Mouse (Mus musculus): ENCODE results near the gene Cd2bp2. TPM values are rescaled to one million over a fixed set of nuclear protein-coding genes. Genes with fewer than 3 reads are reported as not detected.

Gene Cd2bp2
- polyA plus RNA-seq, 1 experiment from 2014 or later = 114 TPM

DNA sequence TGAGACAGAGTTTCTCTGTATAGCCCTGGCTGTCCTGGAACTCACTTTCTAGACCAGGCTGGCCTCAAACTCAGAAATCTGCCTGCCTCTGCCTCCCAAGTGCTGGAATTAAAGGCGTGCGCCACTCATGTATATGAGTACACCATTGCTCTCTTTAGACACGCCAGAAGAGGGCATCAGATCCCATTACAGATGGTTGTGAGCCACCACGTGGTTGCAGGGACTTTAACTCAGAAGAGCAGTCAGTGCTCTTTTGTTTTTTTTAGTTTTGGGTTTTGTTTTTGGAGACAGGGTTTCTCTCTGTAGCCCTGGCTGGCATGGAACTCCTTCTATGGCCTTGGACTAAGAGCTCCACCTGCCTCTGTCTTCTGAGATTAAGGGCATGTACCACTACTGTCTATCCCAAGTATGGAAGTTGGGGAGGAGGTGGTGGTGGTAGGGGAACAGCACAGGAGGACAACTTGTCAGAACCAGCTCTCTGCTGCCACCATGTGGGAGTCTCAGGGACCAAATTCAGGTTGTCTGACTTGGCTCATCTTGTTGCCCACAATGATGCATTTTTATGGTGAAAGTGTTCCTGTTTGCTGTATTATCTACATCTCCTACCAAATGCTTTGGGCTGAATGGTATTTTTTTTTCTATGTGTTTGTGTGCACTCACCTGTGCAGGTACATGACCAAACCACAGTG, 32.9 kb upstream of the Cd2bp2 start:
- H3K4me1 ChIP-seq = peaks cover 30% of the 10 kb centered on the region
- WGBS = 69% methylated on average over 4 of the region's 4 CpGs
- H3K36me3 ChIP-seq (replicated peaks) = peaks cover 69% of the 10 kb centered on the region
- no peaks in the 10 kb centered on the region for H3K9me3 ChIP-seq
- H3K27me3 ChIP-seq (ENCODE audit: poor library complexity, severe bottlenecking) = no peaks in the 10 kb centered on the region
- H3K4me3 ChIP-seq = no peak overlapping the region
- peak; percentile 62 for DNase-seq (ENCODE audit: extremely low spot score, low spot score)
- H3K27ac ChIP-seq = no peak overlapping the region

DNA sequence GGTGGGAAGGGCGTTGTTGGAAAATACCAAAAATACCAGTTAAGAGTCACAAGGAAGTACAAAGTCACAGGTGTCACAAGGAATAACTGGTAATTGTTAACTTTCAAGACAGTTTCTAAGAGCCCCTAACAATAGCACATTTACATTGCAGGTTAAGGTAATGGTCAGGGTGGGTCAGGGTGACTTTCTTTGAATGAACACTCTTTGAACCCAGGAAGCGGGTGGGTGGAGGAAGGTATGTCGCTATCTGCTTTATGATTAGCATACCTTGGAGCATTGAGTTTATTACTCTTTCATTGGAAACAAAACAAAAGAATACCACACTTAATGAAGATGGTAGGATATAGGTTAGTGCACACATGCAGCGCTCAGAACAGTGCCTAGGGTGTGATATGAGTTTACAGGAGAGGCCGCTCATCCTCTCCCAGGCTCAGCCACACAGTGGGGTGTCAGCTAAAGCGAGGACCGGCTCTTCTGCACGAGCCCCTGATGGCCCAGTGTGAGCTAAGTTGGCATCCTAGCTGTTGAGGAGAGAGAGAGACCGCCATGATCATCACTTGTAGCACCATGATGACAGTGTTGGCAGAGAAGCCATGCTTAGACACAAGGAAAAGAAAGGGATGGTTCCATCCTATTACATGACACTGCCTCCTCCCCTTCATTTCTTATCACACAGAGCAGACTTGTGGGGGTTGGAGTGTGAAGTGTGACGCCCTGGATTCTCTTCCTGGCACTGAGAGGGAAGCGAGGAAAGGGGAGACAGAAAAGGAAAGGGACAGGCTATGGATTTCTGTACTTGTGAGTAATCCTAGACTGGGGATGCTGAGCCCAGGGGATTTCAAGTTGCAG, 29.5 kb upstream of the Cd2bp2 start:
- Histone ChIP-seq H3K9me3 (no peaks in the 10 kb centered on the region), H3K4me1 (peaks cover 7% of the 10 kb centered on the region), H3K27me3 (ENCODE audit: poor library complexity, severe bottlenecking) (no peaks in the 10 kb centered on the region), H3K27ac (peak overlapping the region; percentile 51; the same call in 1 of the 2 replicates), H3K36me3 (replicated peaks) (peaks cover 77% of the 10 kb centered on the region), H3K4me3 (no peak overlapping the region)
- WGBS = 91% methylated on average over 11 of the region's 11 CpGs
- no peak for DNase-seq (ENCODE audit: extremely low spot score, low spot score)

DNA sequence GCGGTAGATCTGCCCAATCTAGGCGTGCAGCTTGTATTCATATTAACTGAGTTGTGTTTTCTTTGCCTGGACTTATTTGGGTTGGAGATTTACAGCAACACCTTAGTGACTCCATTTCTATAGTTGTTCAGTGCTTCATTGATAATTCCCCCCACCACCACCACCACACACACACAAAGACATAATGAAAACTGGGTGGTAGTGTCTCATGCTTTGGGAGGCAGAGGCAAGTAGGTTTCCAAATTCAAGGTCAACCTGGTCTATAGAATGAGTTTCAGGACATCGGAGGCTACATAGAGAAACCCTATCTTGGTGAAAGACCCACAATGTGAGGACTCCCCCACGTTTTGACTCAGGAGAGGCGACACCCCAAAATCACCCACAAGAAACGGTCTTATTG, 28.8 kb upstream of the Cd2bp2 start:
- Histone ChIP-seq H3K9me3 (no peaks in the 10 kb centered on the region), H3K4me3 (no peak overlapping the region), H3K27ac (no peak overlapping the region), H3K4me1 (no peaks in the 10 kb centered on the region), H3K27me3 (ENCODE audit: poor library complexity, severe bottlenecking) (no peaks in the 10 kb centered on the region), H3K36me3 (replicated peaks) (peaks cover 70% of the 10 kb centered on the region)
- no peak for DNase-seq (ENCODE audit: extremely low spot score, low spot score)
- WGBS = 91% methylated on average over 6 of the region's 6 CpGs

DNA sequence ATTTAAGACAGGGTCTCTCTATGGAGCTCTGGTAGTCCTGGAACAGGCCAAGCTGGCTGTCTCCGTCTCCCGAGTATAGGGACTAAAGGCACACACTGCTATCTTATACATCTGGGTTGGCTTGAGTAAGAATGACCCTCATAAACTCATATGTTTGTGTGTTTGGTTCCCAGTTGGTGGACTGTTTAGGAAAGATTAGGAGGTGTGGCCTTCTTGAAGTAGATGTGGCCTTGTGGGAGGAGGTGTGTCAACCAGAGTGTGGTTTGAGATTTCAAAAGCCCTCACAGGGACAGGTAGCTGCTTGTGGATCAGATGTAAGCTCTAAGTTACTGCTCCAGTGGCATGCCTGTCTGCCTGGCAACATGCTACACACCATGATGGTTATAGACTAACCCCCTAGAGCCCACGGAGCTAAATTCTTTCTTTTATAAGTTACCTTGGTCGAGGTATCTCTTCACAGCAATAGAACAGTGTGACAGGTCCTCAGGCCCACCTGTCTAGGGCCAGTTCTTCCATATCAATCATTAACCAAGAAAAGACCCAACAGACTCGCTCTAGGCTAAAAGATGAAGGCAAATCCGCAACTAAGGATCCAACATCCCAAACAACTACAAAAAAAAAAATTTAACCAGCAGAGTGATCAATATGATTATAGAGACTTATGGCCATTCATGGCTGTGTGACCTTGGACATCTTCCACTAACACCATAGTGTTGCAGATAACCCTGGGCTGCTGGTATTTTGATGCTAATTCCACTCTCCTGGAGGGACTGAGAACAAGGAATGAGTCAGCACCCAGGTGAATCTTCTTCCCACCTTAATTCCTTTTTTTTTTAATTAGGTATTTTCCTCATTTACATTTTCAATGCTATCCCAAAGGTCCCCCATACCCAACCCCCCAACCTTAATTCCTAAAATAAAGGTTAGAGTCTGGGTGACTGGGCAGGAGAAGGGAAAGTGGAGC, 27.9 kb upstream of the Cd2bp2 start:
- Histone ChIP-seq H3K27me3 (ENCODE audit: poor library complexity, severe bottlenecking) (no peaks in the 10 kb centered on the region), H3K36me3 (replicated peaks) (peaks cover 62% of the 10 kb centered on the region), H3K4me1 (no peaks in the 10 kb centered on the region), H3K9me3 (no peaks in the 10 kb centered on the region), H3K4me3 (no peak overlapping the region), H3K27ac (no peak overlapping the region)
- DNase-seq (ENCODE audit: extremely low spot score, low spot score) = no peak
- WGBS = 91% methylated on average over 6 of the region's 6 CpGs

DNA sequence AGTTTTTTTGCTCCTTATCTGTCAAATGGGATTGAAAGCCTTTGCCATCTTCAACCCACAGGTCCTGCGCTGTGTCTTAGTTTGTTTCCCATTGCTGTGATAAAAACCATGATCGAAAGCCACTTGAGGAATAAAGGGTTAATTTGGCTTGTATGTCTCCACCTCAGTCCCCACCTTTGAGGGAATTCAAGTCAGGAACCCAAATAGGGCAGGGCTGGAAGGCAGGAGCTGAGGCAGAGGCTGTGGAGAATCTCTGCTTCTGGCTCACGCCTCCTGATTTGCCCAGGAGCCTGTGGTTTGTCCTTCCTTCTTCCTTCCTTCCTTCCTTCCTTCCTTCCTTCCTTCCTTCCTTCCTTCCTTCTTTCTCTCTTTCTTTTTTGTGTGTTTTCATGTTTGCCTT, 27.3 kb upstream of the Cd2bp2 start:
- Histone ChIP-seq H3K9me3 (no peaks in the 10 kb centered on the region), H3K27ac (no peak overlapping the region), H3K36me3 (replicated peaks) (peaks cover 57% of the 10 kb centered on the region), H3K4me3 (no peak overlapping the region), H3K4me1 (no peaks in the 10 kb centered on the region), H3K27me3 (ENCODE audit: poor library complexity, severe bottlenecking) (no peaks in the 10 kb centered on the region)
- DNase-seq (ENCODE audit: extremely low spot score, low spot score) = no peak
- 96% methylated on average over 3 of the region's 3 CpGs for WGBS

DNA sequence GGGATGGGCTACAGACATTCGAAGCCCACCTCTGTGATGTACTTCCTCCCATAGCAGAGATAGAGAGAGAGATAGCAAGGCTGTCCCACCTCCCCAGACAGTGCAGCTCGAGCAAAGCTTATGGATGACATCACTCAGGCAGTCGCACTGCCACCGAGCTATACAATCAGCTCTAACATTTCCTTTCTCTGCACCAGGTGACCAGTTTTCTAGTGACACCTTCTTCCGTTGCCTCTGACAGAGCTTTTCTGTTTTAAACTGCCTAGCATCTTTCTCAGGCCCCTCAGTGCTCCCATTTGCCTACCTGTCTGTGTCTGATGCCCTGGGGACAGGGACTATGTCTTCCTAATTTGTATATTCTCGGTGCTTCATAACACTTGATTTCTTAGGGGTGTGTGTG, 24.6 kb upstream of the Cd2bp2 start:
- no peaks in the 10 kb centered on the region for H3K9me3 ChIP-seq
- 84% methylated on average over 6 of the region's 6 CpGs for WGBS
- H3K36me3 ChIP-seq (replicated peaks) = peaks cover 33% of the 10 kb centered on the region
- H3K4me1 ChIP-seq = peaks cover 1% of the 10 kb centered on the region
- H3K4me3 ChIP-seq = no peak overlapping the region
- no peak for DNase-seq (ENCODE audit: extremely low spot score, low spot score)
- no peaks in the 10 kb centered on the region for H3K27me3 ChIP-seq (ENCODE audit: poor library complexity, severe bottlenecking)
- H3K27ac ChIP-seq = no peak overlapping the region

DNA sequence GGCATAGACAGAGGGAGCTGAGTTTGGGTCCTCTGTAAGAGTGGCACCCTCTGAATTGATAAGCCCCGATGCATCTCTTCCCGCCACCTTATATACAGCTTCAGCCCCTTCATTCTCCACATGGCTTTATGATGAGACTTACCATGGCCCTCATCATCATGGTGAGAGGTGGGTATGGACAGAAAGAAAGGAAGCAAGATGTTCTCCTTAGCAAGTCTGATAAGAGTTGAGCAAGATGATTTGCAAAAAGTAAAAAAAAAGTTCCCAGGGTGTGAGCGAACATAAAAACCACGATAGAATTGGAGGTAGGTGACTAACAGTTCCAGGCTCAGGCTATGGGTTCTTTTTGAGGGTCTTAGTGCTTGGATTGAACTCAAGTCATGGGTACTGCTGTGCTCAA, 22.8 kb upstream of the Cd2bp2 start:
- Histone ChIP-seq H3K27ac (no peak overlapping the region), H3K4me3 (no peak overlapping the region), H3K36me3 (replicated peaks) (peaks cover 22% of the 10 kb centered on the region), H3K27me3 (ENCODE audit: poor library complexity, severe bottlenecking) (peaks cover 17% of the 10 kb centered on the region), H3K9me3 (no peaks in the 10 kb centered on the region), H3K4me1 (peaks cover 18% of the 10 kb centered on the region)
- DNase-seq (ENCODE audit: extremely low spot score, low spot score) = no peak
- whole genome bisulfite sequencing = 91% methylated on average over 4 of the region's 4 CpGs

DNA sequence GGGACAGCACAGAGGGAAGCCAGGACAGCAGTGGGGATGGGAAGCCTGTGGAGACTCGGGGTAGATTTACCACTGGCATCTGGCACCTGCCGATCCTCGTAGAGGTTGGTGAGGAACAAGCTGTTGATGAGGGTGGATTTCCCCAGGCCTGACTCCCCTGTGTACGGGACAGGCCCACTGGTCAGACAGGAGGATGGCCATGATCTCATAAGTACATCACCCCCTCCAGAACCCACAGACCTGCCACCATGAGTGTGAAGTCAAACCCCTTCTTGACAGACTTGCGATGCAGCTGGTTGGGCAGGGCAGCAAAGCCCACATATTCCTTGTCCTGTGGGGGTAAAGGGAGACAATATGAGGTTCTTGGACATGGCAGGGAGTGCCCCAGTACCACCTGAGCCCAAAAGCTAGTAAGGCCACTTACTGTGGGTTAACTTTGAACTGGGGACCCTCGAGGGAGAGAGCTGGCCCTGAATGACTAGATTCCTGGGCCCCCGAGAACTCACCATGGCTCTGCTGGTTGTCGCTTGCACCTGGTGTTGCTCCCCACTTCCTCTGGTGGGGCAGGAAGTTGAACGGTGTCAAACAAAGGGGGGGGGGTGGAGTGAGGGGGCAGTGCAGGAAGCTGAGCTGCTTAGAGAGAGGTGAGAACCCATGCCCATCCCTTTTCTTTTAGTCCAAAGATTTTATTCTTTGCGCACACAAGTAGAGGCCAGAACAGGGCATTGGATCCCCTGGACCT, 22.2 kb upstream of the Cd2bp2 start:
- Histone ChIP-seq H3K36me3 (replicated peaks) (peaks cover 16% of the 10 kb centered on the region), H3K27me3 (ENCODE audit: poor library complexity, severe bottlenecking) (peaks cover 23% of the 10 kb centered on the region), H3K4me3 (no peak overlapping the region), H3K9me3 (no peaks in the 10 kb centered on the region), H3K4me1 (peaks cover 18% of the 10 kb centered on the region), H3K27ac (no peak overlapping the region)
- no peak for DNase-seq (ENCODE audit: extremely low spot score, low spot score)
- WGBS = 83% methylated on average over 10 of the region's 10 CpGs

DNA sequence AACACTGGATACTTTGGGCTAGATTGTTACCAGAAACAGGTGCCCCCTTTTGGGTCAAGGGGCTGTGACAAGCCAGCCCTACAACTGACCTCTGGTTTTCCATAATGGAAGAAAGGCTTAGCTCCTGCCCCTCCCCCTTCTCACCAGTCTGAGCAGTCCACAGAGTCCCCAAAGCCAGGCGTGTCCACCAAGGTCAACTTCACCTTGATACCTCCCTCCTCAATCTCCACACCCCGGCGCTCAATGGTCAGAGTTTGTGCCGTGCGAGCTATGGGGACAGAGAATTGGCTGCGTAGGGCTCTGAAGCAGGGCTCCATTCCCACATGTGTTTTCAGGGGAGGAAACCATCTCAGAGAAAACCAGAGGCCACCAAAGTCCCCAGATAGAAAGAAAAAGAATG, 21.6 kb upstream of the Cd2bp2 start:
- DNase-seq (ENCODE audit: extremely low spot score, low spot score) = no peak
- H3K4me1 ChIP-seq = peaks cover 18% of the 10 kb centered on the region
- peaks cover 29% of the 10 kb centered on the region for H3K27me3 ChIP-seq (ENCODE audit: poor library complexity, severe bottlenecking)
- H3K27ac ChIP-seq = no peak overlapping the region
- no peaks in the 10 kb centered on the region for H3K9me3 ChIP-seq
- H3K36me3 ChIP-seq (replicated peaks) = peaks cover 10% of the 10 kb centered on the region
- no peak overlapping the region for H3K4me3 ChIP-seq
- WGBS = 89% methylated on average over 6 of the region's 6 CpGs

DNA sequence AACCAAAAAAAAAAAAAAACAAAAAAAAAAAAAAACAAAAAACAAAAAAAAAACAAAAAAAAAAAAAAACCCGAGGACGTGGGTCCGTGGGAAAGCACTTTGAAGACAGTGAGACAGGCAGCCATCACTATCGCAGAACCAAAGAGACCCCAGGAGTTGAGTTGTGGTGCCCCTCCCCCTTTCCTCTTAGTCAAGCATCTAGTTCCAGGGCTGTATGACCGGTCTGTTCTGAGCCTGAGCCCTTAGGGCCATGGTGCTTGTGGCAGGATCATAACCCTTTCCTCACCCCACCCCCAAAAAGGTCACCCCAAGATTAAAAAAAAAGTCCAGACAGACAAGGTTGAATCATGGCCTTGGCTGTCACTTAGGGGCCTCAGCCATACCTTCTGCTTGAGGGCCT, 20.5 kb upstream of the Cd2bp2 start:
- Histone ChIP-seq H3K36me3 (replicated peaks) (0 out of 2 replicates have a peak, but pooled peaks cover 3% of the 10 kb centered on the region), H3K4me1 (peaks cover 18% of the 10 kb centered on the region), H3K4me3 (no peak overlapping the region), H3K27me3 (ENCODE audit: poor library complexity, severe bottlenecking) (peaks cover 31% of the 10 kb centered on the region), H3K9me3 (no peaks in the 10 kb centered on the region), H3K27ac (no peak overlapping the region)
- DNase-seq (ENCODE audit: extremely low spot score, low spot score) = no peak
- 83% methylated on average over 5 of the region's 5 CpGs for WGBS

DNA sequence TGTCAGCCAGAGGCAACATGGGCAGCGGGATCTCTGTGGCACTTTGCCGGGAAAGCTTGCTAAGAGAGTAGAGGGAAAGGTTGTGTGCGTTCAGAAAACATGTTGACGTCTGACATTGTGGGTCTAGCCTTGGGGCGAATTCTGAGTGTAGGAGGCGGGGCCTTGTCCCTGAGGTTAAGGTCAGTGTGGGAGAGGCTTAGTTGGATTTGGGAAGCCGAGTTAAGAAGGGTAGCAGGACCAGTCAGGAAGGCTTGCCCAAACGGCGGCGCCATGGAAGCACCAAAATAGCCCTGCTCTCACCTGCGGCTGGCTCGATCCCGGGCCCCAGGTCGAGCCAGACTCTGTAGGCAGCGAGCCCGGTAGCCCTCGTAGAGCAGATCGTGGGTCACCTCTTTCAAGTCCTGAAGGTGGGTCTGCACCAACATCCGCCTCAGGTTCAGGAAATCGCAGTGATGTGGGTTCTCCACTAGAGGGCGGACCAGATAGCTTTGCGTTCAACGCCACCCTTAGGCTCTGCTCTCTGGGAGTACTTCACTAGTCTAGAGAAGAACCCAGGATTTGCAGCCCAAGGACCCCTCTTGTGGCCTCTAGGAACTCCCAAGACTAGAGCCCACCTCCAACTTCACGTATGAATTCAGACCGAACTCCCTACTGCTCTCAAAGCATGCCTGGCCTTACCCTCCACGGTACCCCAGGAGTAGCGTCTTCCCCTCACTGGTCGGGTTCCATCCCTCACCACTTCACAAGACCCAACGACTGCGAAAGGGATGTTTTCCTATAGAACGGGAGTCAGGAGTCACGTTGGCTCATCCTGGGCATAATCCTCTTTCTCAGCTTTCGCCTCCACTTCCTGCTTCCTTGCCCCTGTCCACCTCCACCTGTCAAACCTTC, 19.4 kb upstream of the Cd2bp2 start:
- 25% methylated on average over 33 of the region's 33 CpGs for WGBS
- peak; percentile 64 for DNase-seq (ENCODE audit: extremely low spot score, low spot score)
- Histone ChIP-seq H3K4me3 (peak overlapping the region; percentile 42), H3K4me1 (peaks cover 18% of the 10 kb centered on the region), H3K9me3 (no peaks in the 10 kb centered on the region), H3K36me3 (replicated peaks) (0 out of 2 replicates have a peak, but pooled peaks cover 3% of the 10 kb centered on the region), H3K27me3 (ENCODE audit: poor library complexity, severe bottlenecking) (peaks cover 31% of the 10 kb centered on the region), H3K27ac (no peak overlapping the region)

Data from forebrain, embryonic 10.5 days (tissue).